ENCODE assay signal across 9 mouse cellular contexts in genomic region chr11:60535676-60536075, GRCm38 (mm10). TPM values are rescaled to one million over a fixed set of nuclear protein-coding genes. Genes with fewer than 3 reads are reported as not detected.
DNase-seq lines count a peak whose midpoint lies in the region; ATAC-seq lines count a peak whose summit lies in the region.
"Had no signal": no experiment of that assay in that cellular context is flagged by ENCODE, and none has a peak within 500 bp of the region (broad histone marks: within the 10 kb centered on the region; RNA-seq: fewer than 3 reads in every experiment).

No protein-coding gene starts in this region.

- H3K4me1 ChIP-seq in heart, embryonic 13.5 days = peaks cover 21% of the 10 kb centered on the region
- peaks cover 17% of the 10 kb centered on the region for H3K4me1 ChIP-seq in forebrain, embryonic 14.5 days (ENCODE audit: control insufficient read depth, insufficient read depth, low read length)
- peaks cover 31% of the 10 kb centered on the region for H3K4me1 ChIP-seq in liver, embryonic 13.5 days (replicated peaks)

- 76% methylated on average over 2 of the region's 2 CpGs for WGBS in heart, embryonic 13.5 days
- 85% methylated on average over 2 of the region's 2 CpGs for WGBS in forebrain, embryonic 14.5 days
- 82% methylated on average over 2 of the region's 2 CpGs for WGBS in liver, embryonic 13.5 days (ENCODE audit: insufficient replicate concordance)

- H3K4me3 ChIP-seq in heart, embryonic 13.5 days = peak overlapping the region; percentile 99
- no peak overlapping the region; the same call in 1 of the 2 replicates for H3K4me3 ChIP-seq in forebrain, embryonic 14.5 days (ENCODE audit: low read depth, low read length)
- no peak overlapping the region; the same call in 1 of the 2 replicates for H3K4me3 ChIP-seq in liver, embryonic 13.5 days (replicated peaks)

- peak overlapping the region; percentile 99 for H3K9ac ChIP-seq in heart, embryonic 13.5 days
- peak overlapping the region; percentile 81 for H3K9ac ChIP-seq in forebrain, embryonic 14.5 days (ENCODE audit: low read length)
- no peak overlapping the region for H3K9ac ChIP-seq in liver, embryonic 13.5 days

- H3K27ac ChIP-seq in heart, embryonic 13.5 days (replicated peaks) = peak overlapping the region; percentile 98
- H3K27ac ChIP-seq in forebrain, embryonic 14.5 days (ENCODE audit: low read depth, low read length) = peak overlapping the region; percentile 99; the same call in 1 of the 2 replicates
- peak overlapping the region; percentile 98; the same call in 1 of the 2 replicates for H3K27ac ChIP-seq in liver, embryonic 13.5 days

- intact Hi-C loops in heart, postnatal 10 days (cut with DNase I) = no loop called here

- no peak for ATAC-seq in heart, embryonic 13.5 days (ENCODE audit: extremely low read depth, insufficient number of reproducible peaks, low FRiP score, low TSS enrichment)
- no peak for ATAC-seq in forebrain, embryonic 14.5 days
- ATAC-seq in liver, embryonic 13.5 days (ENCODE audit: low read depth) = no peak

- peak overlapping the region; percentile 99 for H3K4me2 ChIP-seq in heart, embryonic 13.5 days
- peak overlapping the region; percentile 88; the same call in 1 of the 2 replicates for H3K4me2 ChIP-seq in forebrain, embryonic 14.5 days (ENCODE audit: low read length)
- peak overlapping the region; percentile 98; the same call in 1 of the 2 replicates for H3K4me2 ChIP-seq in liver, embryonic 13.5 days

- H3K27me3 ChIP-seq in heart, embryonic 13.5 days (replicated peaks) = no peaks in the 10 kb centered on the region
- H3K27me3 ChIP-seq in forebrain, embryonic 14.5 days (replicated peaks; ENCODE audit: control insufficient read depth, insufficient read depth, low read length) = no peaks in the 10 kb centered on the region
- no peaks in the 10 kb centered on the region; the same call in 1 of the 2 replicates for H3K27me3 ChIP-seq in liver, embryonic 13.5 days

- no peak for DNase-seq in heart, postnatal 10 days
- peak; percentile 91 for DNase-seq in adipocyte (ENCODE audit: low spot score)
- DNase-seq in forebrain, embryonic 14.5 days (ENCODE audit: low spot score) = no peak
- DNase-seq in liver, embryonic 13.5 days = no peak
- no peak for DNase-seq in ovary, postnatal 36 days (ENCODE audit: low spot score)
- no peak for DNase-seq in ovary, postnatal 14 days (ENCODE audit: low spot score)
- DNase-seq in cerebellum, adult 11-12 months = no peak
- DNase-seq: lung, postnatal 14 days had no signal

- H3K9me3 ChIP-seq in heart, embryonic 13.5 days = no peaks in the 10 kb centered on the region
- H3K9me3 ChIP-seq in forebrain, embryonic 14.5 days (replicated peaks; ENCODE audit: control insufficient read depth, low read length) = no peaks in the 10 kb centered on the region
- H3K9me3 ChIP-seq in liver, embryonic 13.5 days (replicated peaks) = no peaks in the 10 kb centered on the region

- H3K36me3 ChIP-seq in heart, embryonic 13.5 days = peaks cover 8% of the 10 kb centered on the region; the same call in 1 of the 2 replicates
- peaks cover 7% of the 10 kb centered on the region; the same call in 1 of the 2 replicates for H3K36me3 ChIP-seq in forebrain, embryonic 14.5 days (ENCODE audit: control insufficient read depth, insufficient read depth, low read length)
- H3K36me3 ChIP-seq in liver, embryonic 13.5 days = no peaks in the 10 kb centered on the region

RNA-seq across cellular contexts. Expression of gene Alkbh5, which starts 0.5 kb away (rescaled TPM):
- 32.1 and 35.8 TPM in 2 replicates for polyA plus RNA-seq in heart, embryonic 13.5 days (2015; fragmentation: Nextera tagmentation; extraction: Ambion mirVana)
- 10 to 100 TPM; 71.1 to 73.0 TPM for total RNA-seq in heart, postnatal 10 days (2021)
- polyA plus RNA-seq in forebrain, embryonic 14.5 days (2014; fragmentation: Nextera tagmentation; extraction: Ambion mirVana) = 17.8 and 21.5 TPM in 2 replicates
- 23.6 and 25.1 TPM in 2 replicates for polyA plus RNA-seq in liver, embryonic 13.5 days (2015; fragmentation: Nextera tagmentation; extraction: Ambion mirVana)
